Mouse (Mus musculus) hindbrain, embryonic 10.5 days (tissue): ENCODE measurements around the gene Rnpep. TPM values are rescaled to one million over a fixed set of nuclear protein-coding genes. Genes with fewer than 3 reads are reported as not detected.
"Not testable (repeated sequence)": the region's sequence is repeated elsewhere in the genome, so short reads cannot be mapped to it uniquely, and the experiment has no call there.

Source experiments
- DNase-seq: peaks from one replicate; pipeline ENCODE4 v3.0.0-alpha.2; 2017; ENCODE audit warnings: low spot score
- H3K27ac ChIP-seq: fragments of 300-500 bp; sonication (generic); 2 replicates; pipeline ENCODE4 v1.5.1; 2016; ENCODE audit warnings: mild to moderate bottlenecking, moderate library complexity
- H3K27me3 ChIP-seq: fragments of 300-500 bp; sonication (generic); 2 replicates; pipeline ENCODE4 v1.6.1; 2016; ENCODE audit warnings: mild to moderate bottlenecking; ENCODE audit not compliant: poor library complexity, insufficient read depth, severe bottlenecking
- H3K36me3 ChIP-seq: fragments of 300-500 bp; sonication (generic); 2 replicates; pipeline ENCODE4 v1.6.1; 2016; ENCODE audit warnings: mild to moderate bottlenecking, moderate library complexity
- H3K4me1 ChIP-seq: fragments of 300-500 bp; sonication (generic); replicated peaks from 2 replicates; pipeline ENCODE4 v1.6.1; 2016; ENCODE audit warnings: mild to moderate bottlenecking
- H3K4me3 ChIP-seq: fragments of 300-500 bp; sonication (generic); 2 replicates; pipeline ENCODE4 v1.5.1; 2016; ENCODE audit warnings: mild to moderate bottlenecking, moderate library complexity
- H3K9me3 ChIP-seq: fragments of 300-500 bp; sonication (generic); 2 replicates; pipeline ENCODE4 v1.6.1; 2016; ENCODE audit warnings: mild to moderate bottlenecking, moderate library complexity
- WGBS: fragments of 180-500 bp; shearing (Covaris S2); methylation state at CpG from one replicate; pipeline ENCODE4 v1.1.7; 2016; 5-methylcytosine and 5-hydroxymethylcytosine counted together
- polyA plus RNA-seq: library from polyadenylated mRNA; unstranded; fragments of >200 nt; fragmentation: Nextera tagmentation; extraction: Ambion mirVana; gene quantifications from 2 replicates; pipeline ENCODE4 v1.2.1, GENCODE M21; 2016

The Rnpep gene
- polyA plus RNA-seq, 1 experiment from 2014 or later: 108 TPM

DNA sequence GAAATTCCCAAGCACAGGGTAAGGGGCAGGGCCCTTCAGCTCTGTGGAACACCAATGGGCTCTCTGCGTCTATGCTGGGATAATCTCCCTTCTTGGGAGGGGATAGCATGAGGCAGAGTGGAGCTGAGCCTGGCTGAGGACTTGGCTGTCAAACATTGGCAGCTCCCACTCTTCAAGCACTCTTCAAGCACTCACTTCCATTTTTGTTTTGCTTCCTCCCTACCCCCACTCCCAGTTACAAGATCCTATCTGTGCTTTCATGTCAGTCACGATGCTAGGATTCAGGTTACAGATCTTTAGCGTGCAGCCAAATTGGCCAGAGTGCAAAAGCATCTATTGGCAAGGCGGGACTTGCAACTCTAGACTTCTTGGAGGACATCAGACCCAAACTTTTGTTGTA, 31.0 kb downstream of the Rnpep start:
- Histone ChIP-seq H3K4me1 (peaks cover 17% of the 10 kb centered on the region), H3K9me3 (no peaks in the 10 kb centered on the region), H3K4me3 (no peak overlapping the region), H3K27ac (no peak overlapping the region), H3K36me3 (no peaks in the 10 kb centered on the region), H3K27me3 (peaks cover 30% of the 10 kb centered on the region)
- WGBS: 58% methylated on average over 4 of the region's 4 CpGs
- DNase-seq: no peak

DNA sequence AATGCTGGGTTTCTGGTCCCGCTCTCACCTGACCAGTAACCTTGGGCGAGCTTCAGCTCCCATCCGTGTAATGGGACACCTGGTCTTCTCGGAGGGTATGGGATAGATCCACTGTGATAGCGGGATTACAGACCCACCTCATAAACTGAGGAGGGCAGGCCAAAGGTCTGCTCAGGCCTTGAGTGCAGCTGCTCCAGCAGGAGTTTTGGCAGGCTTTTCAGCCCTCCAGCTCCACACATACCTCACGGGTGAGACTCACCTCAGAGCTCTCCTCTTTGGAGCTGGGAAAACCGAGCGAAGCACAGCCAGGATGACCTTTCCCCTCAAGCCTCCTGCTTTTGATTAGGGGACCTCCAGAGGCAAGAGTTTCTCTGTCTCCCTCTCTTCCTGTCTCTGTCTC, 32.5 kb downstream of the Rnpep start:
- Histone ChIP-seq H3K4me1 (peaks cover 16% of the 10 kb centered on the region), H3K36me3 (no peaks in the 10 kb centered on the region), H3K4me3 (no peak overlapping the region), H3K9me3 (no peaks in the 10 kb centered on the region), H3K27ac (no peak overlapping the region), H3K27me3 (peaks cover 22% of the 10 kb centered on the region)
- 81% methylated on average over 8 of the region's 8 CpGs for WGBS
- DNase-seq: no peak

GRCm38 (mm10) chr1:135250706-135251105, 33.2 kb downstream of the Rnpep start:
- Histone ChIP-seq H3K36me3 (no peaks in the 10 kb centered on the region), H3K27ac (no peak overlapping the region), H3K4me3 (no peak overlapping the region), H3K9me3 (no peaks in the 10 kb centered on the region), H3K4me1 (peaks cover 16% of the 10 kb centered on the region), H3K27me3 (peaks cover 22% of the 10 kb centered on the region)
- DNase-seq: no peak
- 66% methylated on average over 3 of the region's 3 CpGs for WGBS

DNA sequence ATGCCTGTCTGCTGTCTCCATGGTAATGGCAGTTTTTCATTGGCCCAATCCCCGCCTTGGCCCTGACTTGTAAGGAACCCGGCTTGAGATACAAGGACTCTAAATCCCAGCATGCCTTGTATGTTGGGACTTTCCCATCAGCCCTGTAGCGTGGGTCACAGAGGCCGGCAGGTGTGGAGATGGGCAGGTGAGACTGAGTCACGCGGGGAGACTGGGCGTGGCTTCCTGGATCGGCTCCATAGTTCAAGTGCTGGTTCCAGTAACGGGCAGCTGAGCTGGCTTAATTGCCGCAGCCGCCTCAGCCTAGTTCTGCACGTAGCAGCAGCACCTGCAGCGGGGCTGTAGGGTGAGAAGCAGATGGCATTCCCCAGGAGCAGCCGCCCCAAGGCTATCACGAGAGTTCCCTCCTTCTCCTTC, 35.4 kb downstream of the Rnpep start:
- H3K27ac ChIP-seq: no peak overlapping the region
- DNase-seq: peak; percentile 15
- H3K4me3 ChIP-seq: peak overlapping the region; percentile 37

DNA sequence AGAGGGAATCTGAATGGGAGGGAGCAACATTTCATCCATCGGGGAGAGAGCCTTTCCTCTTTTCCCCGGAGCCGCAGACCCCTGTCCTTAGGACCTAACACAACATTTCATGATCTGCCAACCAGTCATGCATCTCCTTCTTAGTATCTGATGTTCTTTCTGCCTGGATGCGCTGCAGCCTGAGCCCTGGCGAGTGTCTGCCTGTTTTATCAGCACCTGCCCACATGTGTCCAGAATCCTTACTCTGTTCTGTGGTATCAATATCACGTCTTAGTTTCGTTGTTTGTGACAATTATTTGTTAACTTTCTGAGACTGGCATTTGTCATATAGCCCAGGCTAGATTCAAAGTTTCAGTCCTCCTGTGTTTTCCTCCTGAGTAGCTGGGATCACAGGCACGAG, 39.9 kb downstream of the Rnpep start:
- no peaks in the 10 kb centered on the region for H3K9me3 ChIP-seq
- peaks cover 7% of the 10 kb centered on the region for H3K4me1 ChIP-seq
- no peak overlapping the region for H3K27ac ChIP-seq
- H3K27me3 ChIP-seq: peaks cover 14% of the 10 kb centered on the region; the same call in 1 of the 2 replicates
- DNase-seq: no peak
- no peak overlapping the region for H3K4me3 ChIP-seq
- H3K36me3 ChIP-seq: no peaks in the 10 kb centered on the region
- 83% methylated on average over 8 of the region's 8 CpGs for WGBS

More for the DNA sequence above, 35.4 kb downstream of the Rnpep start:
- no peaks in the 10 kb centered on the region for H3K9me3 ChIP-seq
- WGBS: 8% methylated on average over 15 of the region's 15 CpGs
- H3K4me1 ChIP-seq: peaks cover 9% of the 10 kb centered on the region
- H3K36me3 ChIP-seq: no peaks in the 10 kb centered on the region
- H3K27me3 ChIP-seq: peaks cover 22% of the 10 kb centered on the region

GRCm38 (mm10) chr1:135240206-135240605, 43.7 kb downstream of the Rnpep start:
- not testable (repeated sequence) for DNase-seq, H3K4me1 ChIP-seq, H3K36me3 ChIP-seq, H3K27ac ChIP-seq, H3K4me3 ChIP-seq, H3K9me3 ChIP-seq, H3K27me3 ChIP-seq
- 88% methylated on average over 4 of the region's 4 CpGs for WGBS

DNA sequence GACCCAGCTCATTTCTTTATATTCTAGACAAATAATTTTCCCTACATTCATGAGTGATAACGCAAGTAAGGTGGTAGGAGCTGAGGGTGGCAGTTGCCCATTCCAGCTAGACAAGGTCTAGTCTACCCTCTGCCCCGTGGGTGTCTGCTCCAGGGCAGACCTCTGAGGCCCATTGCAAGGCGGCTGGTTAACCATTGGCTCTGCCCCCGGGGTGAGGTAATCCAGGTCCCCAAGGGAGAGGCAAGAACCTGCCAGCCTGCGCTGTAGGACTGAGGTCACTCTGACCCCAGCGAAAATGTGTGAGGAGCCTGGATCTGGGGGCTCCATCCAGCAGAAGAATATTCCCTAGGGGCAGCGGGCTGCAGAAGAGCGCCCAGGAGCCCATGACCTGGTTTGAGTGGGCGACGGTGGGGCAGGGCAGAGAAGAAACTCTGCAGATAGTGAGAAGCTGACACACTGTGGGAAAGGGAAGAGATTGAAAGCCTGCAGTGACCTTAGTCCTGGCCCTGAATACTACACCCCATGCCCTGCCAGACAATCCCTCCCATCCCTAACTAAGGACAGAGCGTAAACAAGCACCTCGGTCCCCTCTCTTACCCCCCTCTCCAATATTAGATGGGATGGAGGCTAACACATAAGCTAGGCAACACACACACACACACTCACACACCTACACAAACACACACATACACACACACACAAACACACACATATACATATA, 46.6 kb downstream of the Rnpep start:
- DNase-seq: no peak
- WGBS: 75% methylated on average over 12 of the region's 12 CpGs

GRCm38 (mm10) chr1:135234771-135235170, 49.1 kb downstream of the Rnpep start:
- DNase-seq: no peak
- Histone ChIP-seq H3K9me3 (no peaks in the 10 kb centered on the region), H3K27me3 (no peaks in the 10 kb centered on the region), H3K4me3 (no peak overlapping the region), H3K36me3 (no peaks in the 10 kb centered on the region), H3K4me1 (no peaks in the 10 kb centered on the region; the same call in 1 of the 2 replicates), H3K27ac (no peak overlapping the region)
- WGBS: 88% methylated on average over 12 of the region's 12 CpGs

More for the DNA sequence above, 46.6 kb downstream of the Rnpep start:
- Histone ChIP-seq H3K4me3 (no peak overlapping the region), H3K9me3 (no peaks in the 10 kb centered on the region), H3K27ac (no peak overlapping the region), H3K36me3 (no peaks in the 10 kb centered on the region), H3K27me3 (no peaks in the 10 kb centered on the region), H3K4me1 (no peaks in the 10 kb centered on the region; the same call in 1 of the 2 replicates)

GRCm38 (mm10) chr1:135233961-135234360, 49.9 kb downstream of the Rnpep start:
- H3K4me1 ChIP-seq: no peaks in the 10 kb centered on the region; the same call in 1 of the 2 replicates

GRCm38 (mm10) chr1:135231878-135232277, 52.0 kb downstream of the Rnpep start:
- 74% methylated on average over 20 of the region's 20 CpGs for WGBS
- not testable (repeated sequence) for H3K4me3 ChIP-seq, DNase-seq, H3K27ac ChIP-seq, H3K4me1 ChIP-seq, H3K27me3 ChIP-seq, H3K9me3 ChIP-seq, H3K36me3 ChIP-seq

More at GRCm38 (mm10) chr1:135233961-135234360, 49.9 kb downstream of the Rnpep start:
- Histone ChIP-seq H3K4me3 (no peak overlapping the region), H3K9me3 (no peaks in the 10 kb centered on the region), H3K27ac (no peak overlapping the region), H3K36me3 (no peaks in the 10 kb centered on the region), H3K27me3 (no peaks in the 10 kb centered on the region)
- WGBS: 90% methylated on average over 6 of the region's 6 CpGs
- no peak for DNase-seq

- no peak for DNase-seq
- Histone ChIP-seq H3K36me3 (no peaks in the 10 kb centered on the region), H3K27ac (no peak overlapping the region), H3K4me3 (no peak overlapping the region), H3K9me3 (no peaks in the 10 kb centered on the region), H3K4me1 (no peaks in the 10 kb centered on the region), H3K27me3 (no peaks in the 10 kb centered on the region)
- 80% methylated on average over 13 of the region's 13 CpGs for WGBS
Measured at GRCm38 (mm10) chr1:135227339-135227950, 56.4 kb downstream of the Rnpep start.

GRCm38 (mm10) chr1:135224981-135225604, 58.8 kb downstream of the Rnpep start:
- 79% methylated on average over 6 of the region's 6 CpGs for WGBS
- H3K9me3 ChIP-seq: no peaks in the 10 kb centered on the region
- no peak overlapping the region for H3K4me3 ChIP-seq
- DNase-seq: no peak
- H3K4me1 ChIP-seq: no peaks in the 10 kb centered on the region
- no peak overlapping the region for H3K27ac ChIP-seq
- no peaks in the 10 kb centered on the region for H3K36me3 ChIP-seq
- no peaks in the 10 kb centered on the region for H3K27me3 ChIP-seq

GRCm38 (mm10) chr1:135224147-135224546, 59.7 kb downstream of the Rnpep start:
- Histone ChIP-seq H3K36me3 (no peaks in the 10 kb centered on the region), H3K27ac (no peak overlapping the region), H3K9me3 (no peaks in the 10 kb centered on the region), H3K4me1 (no peaks in the 10 kb centered on the region), H3K27me3 (no peaks in the 10 kb centered on the region), H3K4me3 (no peak overlapping the region)
- DNase-seq: no peak
- WGBS: 70% methylated on average over 3 of the region's 3 CpGs
